Mouse (Mus musculus) layer of hippocampus, postnatal 36 days (tissue): ENCODE measurements at regions not wholly inside any gene's neighbourhood (a gene's known extent, or its start where the extent isn't known, plus 50 kb on each side); places are given as distances from the start of the nearest gene placed in this dataset.
A peak's percentile ranks its signal among the peaks of the same experiment; 100 is the strongest.

Source experiments
- DNase-seq, 2 experiments: peaks; one replicate each; pipeline ENCODE4 v3.0.0; 2022

DNA sequence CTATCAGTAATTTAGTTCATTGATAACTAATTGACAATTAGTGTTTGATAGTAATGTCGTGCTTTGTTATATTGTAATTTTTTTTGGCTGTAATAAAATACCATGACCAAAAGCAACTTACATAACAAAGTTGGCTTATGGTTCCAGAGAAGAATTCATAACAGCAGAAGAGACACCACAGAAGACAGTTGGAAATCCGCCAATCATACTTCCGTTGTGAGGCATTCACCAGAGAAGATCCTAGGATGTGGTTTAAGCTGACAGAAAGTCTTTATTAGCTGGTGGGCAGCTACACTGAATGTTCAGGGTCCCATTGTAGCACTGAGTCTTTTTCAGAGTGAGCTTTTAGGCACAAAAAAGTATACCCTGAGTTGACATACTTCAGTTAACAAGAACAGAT lies 109.9 kb downstream of the Sec23a start:
- DNase-seq: no peak

DNA sequence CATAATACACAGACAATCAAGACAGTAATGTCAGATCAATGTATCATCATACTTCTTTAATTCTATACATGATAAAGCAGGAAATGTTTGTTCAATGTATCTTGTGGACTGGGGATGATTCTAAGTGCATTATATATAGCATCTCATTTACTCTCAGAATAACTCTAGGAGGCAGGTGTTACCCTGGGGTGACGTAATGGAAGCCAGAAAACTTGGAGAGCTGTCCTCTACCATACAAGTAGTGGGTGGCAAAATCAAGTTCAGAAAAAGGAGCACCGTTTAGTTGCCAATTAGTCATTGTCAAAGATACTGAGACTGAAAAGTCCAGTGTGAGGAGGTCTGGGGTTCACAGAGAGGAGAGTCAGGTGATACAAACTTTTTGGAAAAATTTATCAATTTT lies 136.0 kb downstream of the Sec23a start:
- DNase-seq: no peak

DNA sequence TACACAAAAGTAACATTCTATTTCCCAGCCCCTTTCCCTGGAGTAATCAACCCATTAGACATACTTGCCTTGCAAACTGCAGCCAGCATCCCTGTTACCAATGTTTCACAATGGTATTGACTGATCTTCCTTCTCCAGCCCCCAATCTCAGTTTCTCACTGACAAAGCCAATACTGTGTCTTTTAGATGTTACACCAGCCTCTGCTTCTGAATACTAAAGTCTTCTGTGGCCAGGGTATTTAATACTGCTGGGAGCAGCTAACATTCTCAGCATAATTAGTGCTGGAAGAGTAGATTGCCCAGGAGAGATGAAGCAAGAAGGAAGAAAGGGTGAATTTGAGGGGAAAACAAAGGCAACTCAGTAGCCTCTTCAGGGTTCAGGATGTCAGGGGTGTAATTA lies 139.4 kb downstream of the Sec23a start:
- DNase-seq: no peak

DNA sequence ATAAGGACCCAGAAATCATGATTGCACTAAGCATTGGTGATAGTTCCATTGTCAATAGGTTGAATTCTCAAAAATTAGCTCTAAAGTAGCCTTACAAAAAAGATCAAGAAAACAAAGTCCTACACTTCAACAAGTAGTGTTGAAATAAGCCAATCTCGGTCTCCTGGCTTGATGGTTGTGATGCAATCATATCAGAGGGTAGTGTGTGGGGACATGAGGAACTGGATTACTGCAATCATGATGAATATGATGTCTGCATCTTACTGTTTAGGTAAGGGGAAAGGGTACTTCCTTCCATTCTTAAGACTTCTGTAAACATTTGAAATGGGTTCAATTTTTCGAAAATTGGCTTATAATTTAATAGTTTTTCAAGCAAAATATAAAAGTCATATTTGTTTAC lies 155.3 kb downstream of the Sec23a start:
- no peak for DNase-seq

DNA sequence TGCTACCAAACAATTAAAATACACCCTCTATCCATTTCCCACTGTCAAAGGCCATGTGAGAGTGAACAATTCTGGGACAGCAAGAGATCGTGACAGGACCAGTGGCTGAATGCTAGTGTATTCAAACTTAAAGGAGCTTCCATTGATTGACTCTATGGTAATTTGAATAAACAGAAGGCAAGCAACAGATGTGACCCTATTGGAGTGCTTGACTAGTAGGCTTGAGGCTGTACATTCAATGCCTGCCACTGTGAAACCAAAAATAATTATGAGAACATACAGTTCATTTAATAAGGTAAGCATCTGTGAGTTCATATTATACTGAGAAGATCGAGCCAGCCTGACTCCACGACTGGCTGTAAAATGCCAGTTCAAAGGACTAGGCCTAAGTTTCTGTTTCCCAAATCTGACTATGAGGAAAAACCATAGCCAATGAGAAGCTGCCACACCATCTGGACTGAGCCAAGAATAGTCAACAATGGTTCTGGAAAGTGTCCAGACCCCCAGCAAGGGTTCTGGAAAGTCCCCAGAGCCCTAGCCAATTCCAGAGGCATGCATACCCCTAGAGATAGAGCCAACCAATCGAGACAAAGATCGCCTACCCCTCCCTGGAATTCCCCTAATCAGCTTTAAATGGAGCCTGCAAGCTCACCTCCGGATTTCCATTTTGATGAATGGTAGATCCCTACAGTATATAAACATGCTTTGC lies 160.0 kb downstream of the Sec23a start:
- DNase-seq: no peak

GRCm38 (mm10) chr12:58829656-58830055 lies 182.2 kb downstream of the Sec23a start:
- no peak for DNase-seq

GRCm38 (mm10) chr12:58827864-58828263 lies 184.0 kb downstream of the Sec23a start:
- no peak for DNase-seq

- no peak for DNase-seq
Observed at GRCm38 (mm10) chr12:58825139-58825921, 186.5 kb downstream of the Sec23a start.

DNA sequence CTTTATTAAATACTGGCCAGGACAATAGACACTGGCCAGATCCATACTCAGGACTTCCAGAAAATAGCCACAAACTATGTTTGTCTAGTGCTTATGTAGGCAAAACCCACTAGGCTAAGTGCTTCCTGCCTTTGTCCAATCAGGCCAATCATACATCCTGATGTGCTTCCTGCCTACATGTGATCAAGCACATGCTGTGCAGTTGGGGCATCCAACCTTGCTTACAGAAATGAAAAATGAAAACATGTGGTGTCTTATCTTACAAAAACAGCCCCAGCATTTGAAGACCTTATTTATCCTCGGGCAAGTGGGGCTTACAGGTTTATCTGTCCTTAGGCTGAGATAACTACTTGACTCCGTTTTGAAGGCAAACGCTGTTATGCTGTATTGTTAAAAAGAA lies 188.8 kb downstream of the Sec23a start:
- no peak for DNase-seq

GRCm38 (mm10) chr12:58804068-58804467 lies 207.7 kb downstream of the Sec23a start:
- DNase-seq: no peak

GRCm38 (mm10) chr12:58802410-58802809 lies 209.4 kb downstream of the Sec23a start:
- DNase-seq: peak; percentile 69 to 70
